Mouse (Mus musculus) frontal cortex, adult 2 months (tissue): ENCODE results near the gene Cacng7. TPM values are rescaled to one million over a fixed set of nuclear protein-coding genes. Genes with fewer than 3 reads are reported as not detected.

Source experiments
- DNase-seq, 2 experiments: peaks; one replicate each; pipeline ENCODE4 v3.0.0; 2022; ENCODE audit warnings: low spot score in 1 of 2; ENCODE audit errors: extremely low spot score in 1 of 2
- polyA plus RNA-seq: library from polyadenylated mRNA; depleted of rRNA; stranded (reverse); fragments of >200 nt; gene quantifications from 2 replicates; pipeline ENCODE4 v1.2.3, GENCODE M21; 2012

The Cacng7 gene
- polyA plus RNA-seq, 1 experiment: 253 TPM

DNA sequence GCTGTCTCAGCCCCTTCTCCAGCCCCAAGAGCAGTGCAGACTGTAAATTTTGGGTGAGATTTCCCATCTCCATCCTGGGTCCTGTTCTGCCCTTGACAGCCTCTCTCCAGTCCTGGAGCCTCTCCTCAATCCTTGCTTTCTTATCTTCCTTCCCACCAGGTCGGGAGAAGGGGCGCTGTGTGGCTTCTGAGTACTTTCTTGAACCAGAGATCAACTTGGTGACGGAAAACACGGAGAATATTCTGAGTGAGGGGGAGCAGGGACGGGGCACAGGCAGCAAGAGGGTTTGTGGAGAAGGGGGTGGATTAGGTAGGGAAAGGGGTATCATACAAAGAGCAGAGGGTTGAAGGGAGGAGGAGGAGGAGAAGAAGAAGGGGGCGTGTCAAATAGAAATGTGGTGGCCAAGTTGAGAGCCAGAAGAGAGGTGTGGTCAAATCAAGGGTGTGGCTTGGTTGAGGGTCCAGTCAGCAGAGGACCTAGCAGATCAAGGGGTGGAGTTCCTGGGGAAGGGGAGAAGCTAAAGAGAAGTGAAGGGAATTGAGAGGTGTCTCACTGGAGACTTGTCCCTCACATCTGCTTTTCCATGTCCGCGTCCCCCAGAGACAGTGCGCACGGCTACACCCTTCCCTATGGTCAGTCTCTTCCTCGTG is 5.7 kb downstream of the Cacng7 start:
- no peak for DNase-seq

DNA sequence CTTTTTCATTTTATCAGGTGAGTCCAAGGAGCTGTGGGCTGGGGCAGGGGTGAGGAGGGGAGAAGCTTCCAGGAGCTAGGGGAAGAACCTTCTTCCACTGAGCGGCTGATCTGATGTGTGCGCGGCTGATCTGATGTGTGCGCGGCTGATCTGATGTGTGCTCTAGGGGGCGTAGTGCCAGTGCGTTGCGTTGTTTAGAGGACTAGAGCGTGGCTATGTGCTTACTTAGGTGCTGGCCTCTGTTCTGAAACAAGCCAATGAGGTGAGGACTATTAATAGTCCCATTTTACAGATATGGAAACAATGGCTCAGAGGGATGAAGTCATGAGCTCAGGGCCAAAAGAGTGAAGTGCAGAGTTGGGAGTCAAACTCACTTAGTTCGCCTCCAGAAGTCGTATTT is 6.3 kb downstream of the Cacng7 start:
- no peak for DNase-seq

DNA sequence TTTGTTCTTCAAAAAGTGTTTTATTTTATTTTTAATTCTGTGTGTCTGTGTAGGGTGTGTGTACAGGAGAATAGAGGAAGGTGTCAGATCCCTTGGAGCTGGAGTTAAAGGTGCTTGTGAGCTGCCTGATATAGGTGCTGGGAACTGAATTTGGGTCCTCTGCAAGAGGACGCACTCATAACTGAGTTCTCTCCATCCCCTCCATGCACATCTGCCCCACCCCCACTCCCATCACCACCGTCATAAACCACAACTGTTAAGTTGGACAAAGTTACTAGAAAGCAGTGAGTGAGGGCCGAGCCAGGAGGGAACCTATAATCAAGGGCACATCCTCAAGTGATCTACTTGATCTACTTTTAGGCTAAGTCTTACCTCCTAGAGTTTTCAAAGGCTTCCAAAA is 11.1 kb downstream of the Cacng7 start:
- DNase-seq: no peak

DNA sequence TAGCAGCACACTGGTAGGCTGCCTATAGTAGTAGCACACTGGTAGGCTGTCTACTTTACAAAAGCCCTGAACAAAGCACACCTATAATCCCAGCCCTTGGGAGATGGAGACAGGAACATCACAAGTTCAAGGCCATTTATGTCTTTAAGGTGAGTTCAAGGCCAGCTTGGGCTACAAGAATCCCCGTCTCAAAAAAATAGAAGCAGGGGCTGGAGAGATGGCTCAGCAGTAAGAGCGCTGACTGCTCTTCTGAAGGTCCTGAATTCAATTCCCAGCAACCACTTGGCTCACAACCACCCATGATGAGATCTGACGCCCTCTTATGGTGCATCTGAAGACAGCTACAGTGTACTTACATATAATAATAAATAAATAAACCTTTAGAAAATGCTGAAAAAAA is 12.5 kb downstream of the Cacng7 start:
- DNase-seq: no peak

DNA sequence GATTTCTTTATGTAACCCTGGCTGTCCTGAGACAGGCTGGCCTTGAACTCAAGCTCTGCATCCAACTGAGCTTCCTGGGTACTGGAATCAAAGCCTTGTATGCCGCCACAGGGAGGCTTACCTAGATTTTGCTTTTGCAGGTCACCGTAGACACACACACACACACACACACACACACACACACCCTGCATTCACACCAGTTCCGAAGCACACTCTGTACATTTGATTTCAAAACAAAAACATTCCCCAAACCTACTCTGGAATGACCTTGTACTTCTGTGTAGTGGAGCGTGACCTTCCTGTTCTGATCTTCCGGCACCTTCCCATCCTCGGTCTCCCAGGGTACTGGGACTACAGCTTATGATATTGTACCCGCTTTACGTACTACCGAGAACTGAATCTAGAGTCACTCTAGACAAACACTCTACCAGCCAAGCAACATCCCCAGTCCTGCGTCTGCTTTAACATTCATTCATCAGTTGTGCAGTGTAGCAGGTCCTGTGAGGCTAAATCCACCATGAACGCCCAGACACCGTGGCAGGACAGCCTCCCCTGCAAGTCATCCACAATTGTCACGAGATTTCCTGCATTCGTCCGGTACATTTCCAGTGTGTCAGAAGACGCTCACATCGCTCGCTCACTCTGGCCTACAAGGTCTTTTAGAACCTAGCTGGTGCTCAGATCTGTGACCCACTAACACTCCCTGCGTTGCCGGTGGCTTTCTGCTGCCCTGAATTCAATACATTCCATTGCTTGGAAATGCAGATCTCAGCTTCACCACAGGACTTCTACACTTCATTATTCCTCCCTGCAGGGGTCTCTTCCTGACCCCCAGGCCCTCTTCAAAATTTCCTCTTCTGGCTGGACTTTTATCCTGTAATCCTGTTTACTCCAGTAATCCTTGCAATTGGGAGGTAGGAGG is 14.9 kb downstream of the Cacng7 start:
- DNase-seq: no peak

DNA sequence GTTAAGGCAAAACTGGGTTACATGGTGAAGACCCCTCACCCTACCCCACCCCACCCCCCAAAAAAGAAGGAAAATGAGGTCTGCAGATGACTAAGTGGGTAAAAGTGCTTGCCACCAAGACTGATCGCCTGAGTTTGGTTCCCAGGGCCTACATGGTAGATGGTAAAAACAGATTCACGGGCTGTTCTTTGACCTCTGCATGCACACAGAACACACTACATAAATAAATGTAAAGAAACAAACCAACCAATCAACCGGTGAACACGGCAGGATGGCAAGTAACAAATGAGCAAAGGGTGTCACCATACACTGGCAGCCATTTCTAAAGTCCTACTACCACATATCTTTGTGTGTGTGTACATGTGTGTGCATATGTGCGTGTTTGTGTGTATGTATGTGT is 15.6 kb downstream of the Cacng7 start:
- no peak for DNase-seq

DNA sequence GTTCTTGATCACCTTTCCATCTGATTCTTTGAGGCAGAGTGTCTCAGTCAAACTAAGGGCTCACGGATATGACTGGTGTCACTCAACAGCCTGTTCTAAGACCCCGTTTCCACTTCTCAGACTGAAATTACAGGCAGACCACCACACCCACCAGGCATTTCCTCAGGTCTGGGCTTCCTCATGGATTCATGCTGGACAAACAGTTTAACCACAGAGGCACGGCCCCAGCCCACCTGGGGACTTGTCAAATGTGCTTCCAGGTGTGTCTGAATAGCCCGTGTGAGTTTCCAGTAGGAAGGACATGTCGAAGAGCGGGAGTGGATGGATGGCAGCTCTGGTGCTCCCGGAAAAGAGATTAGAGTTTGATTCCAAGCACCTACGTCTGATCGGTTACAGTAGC is 17.0 kb downstream of the Cacng7 start:
- no peak for DNase-seq

DNA sequence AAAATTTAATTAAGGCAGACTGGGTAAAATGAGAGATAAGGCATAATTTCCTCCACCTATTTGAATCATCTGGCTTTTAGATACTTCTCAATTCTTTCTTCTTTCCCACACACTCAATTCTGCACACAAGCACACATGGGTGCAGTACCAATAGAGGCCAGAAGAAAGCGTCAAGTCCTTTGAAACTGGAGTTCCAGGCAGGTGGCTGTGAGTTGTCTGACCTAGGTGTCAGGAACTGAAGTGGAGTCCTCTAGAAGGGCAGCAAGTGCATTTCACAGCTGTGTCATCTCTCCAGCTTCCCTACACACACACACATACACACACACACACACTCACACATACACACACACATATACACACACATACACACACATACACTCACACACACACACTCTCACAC is 18.8 kb downstream of the Cacng7 start:
- DNase-seq: no peak

DNA sequence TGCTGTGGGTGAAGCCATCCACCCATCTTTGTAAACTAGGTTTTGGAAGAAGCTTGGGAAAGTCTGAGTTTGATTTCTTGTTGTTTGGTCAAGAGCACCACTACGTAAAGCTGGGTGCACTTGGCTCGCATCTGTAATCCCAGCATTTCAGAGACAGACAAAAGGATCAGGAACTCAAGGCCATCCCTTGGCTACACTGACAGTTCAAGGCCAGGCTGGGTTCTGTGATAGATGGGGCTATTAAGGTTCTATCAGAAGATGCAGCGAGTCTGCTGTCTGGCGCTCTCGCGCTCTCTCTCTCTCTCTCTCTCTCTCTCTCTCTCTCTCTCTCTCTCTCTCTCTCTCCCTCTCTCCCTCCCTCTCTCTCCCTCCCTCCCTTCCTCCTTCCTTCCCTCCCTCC is 22.1 kb downstream of the Cacng7 start:
- DNase-seq: no peak

DNA sequence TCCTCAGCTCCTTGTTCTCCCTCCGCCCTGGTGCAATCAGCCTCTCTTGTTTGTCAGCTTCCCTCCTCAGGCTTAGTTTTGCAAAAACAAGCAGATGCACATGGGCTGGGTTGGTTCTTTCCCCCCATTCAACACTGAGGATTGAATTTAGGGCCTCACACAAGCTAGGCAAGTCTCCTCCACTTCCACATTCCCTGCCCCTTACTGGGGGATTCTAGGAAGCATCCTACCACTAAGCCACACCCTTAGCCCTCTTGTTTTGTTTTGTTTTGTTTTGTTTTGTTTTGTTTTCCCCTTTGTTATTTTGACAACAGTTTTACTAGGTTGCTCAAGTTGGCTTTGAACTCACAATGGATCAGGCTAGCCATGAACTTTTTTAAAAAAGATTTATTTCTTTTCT is 27.9 kb downstream of the Cacng7 start:
- no peak for DNase-seq

DNA sequence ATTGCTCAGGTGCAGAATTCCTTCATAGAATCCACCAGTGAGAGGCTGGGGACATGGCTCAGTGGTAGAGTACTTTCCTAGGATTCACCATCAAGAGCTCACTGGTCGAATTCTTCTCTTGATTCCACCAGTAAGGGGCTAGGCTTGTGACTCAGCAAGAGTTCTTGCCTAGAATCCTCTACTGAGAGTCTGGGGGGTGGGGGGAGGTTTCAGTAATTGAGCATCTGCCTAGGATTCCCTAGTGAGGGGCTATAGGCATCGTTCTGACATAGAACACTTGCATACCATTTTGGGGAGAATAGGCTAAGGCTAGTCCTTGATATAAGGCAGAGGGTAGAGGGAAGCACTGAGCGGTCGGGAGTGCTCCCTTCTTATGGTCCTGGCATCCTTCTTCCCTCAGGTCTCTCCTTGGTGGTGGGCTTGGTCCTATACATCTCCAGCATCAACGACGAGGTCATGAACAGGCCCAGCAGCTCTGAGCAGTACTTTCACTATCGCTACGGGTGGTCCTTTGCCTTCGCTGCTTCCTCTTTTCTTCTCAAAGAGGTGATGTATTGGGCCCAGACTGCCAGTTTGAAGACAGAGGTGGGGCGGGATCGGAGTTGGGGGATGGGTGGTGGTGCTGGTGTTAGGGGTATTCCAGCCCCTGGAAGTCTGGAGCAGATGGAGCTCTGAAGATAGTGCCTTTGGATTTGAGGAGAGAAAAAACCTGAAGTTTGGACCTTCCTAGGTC is 33.0 kb downstream of the Cacng7 start:
- DNase-seq: no peak

DNA sequence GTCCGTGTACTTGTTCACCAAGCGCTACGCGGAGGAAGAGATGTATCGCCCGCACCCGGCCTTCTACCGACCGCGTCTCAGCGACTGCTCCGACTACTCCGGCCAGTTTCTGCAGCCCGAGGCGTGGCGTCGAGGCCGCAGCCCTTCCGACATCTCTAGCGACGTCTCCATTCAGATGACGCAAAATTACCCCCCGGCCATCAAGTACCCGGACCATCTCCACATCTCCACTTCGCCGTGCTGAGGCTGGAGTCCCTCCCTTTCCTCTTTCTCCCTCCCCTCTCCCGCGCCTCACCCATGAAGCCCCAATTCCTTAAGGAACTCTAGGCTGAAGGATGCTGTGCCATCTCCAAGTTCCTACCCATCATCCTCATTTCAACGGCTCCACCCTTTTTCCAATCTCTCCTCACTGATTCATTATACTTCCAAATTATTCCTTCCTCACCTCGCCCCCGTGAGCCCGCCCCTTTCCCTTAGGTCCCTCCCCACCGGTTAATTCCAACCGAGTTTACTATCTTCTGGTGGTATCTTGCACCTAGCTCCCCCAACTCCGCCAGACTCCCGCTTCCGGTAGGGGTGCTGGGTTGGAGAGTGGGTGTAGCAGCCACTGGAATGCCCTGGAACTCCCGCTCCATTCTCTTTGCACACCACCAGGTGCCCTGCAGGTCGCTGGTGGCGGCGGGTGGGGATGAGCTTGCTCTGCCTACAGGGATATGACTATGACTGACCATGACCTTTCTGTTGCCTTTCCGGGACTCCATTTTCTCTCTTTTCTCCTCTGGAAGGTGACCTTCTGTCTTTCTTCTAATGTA is 34.2 kb downstream of the Cacng7 start:
- DNase-seq: no peak

DNA sequence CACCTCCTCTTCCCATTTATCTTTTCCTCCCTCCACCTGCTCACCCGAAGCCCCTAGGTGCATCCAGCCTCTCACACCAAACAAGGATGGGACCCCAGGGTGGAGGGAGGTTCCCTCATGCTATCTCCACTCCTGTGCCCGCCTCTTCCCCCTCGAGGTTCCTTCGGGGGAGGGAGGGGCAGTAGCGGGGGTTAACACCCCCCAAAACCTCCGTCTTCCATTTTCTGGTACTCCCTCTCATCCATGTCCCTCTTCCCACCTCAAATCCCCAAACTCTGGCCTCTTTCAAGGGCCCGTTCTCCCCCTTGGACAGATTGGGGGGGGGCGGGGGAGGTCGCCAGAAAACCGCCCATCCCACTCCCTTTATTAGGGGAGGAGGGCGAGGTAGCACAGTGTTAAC is 34.8 kb downstream of the Cacng7 start:
- no peak for DNase-seq

DNA sequence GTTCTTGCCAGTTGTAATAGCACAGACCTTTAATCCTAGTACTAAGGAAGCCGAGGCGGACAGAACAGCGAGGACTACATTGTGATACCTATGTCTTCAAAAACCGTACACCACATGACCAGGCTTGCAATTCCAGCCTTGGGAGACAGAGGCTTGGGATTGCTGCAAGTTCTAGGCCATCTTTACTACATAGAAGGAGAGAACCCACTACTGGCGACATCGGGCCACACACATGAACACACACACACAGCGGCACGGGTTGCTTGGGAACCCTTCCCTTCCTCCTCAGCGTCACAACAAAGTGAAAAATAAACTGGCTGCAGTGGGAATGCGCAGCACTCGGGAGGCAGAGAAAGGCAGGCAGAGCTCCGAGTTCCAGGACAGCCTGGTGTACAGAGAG is 35.6 kb downstream of the Cacng7 start:
- no peak for DNase-seq

DNA sequence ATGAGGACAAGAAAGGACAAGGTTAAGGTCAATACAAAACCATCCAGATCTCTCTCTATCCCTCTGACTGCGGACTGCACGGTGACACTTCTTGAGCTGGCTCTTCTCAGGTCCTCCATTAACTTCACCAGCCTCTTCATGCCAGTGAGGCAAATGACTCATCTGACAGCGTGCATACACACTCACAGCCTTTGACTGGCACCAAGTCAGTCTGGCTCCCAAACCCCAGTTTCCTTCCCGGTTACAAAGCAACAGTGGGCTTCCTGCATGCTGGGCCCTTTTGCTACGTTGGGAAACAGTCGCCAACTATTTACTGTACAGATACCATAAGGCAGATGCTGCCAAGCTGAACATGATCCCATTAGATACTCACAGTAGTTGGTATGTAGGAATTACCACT is 36.4 kb downstream of the Cacng7 start:
- DNase-seq: no peak

DNA sequence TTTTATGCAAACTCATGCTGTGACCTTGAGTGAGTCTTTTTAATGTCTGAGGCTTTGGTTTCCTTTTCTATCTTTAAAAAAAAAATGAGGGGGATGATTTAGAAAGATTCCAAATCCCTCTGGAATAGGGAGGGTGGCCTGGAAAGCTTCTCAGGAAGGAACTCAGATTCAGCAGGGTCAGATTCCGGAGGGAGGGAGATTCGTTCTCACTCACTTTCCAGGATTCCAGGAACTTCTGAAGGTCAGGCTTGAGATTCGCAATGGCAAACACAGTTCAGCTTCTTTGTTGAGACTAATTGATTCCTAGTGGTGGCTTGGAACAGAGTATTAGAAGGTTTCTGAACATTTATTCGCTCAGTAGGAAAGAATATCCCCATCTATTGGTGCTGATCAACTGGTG is 37.7 kb downstream of the Cacng7 start:
- DNase-seq: no peak

DNA sequence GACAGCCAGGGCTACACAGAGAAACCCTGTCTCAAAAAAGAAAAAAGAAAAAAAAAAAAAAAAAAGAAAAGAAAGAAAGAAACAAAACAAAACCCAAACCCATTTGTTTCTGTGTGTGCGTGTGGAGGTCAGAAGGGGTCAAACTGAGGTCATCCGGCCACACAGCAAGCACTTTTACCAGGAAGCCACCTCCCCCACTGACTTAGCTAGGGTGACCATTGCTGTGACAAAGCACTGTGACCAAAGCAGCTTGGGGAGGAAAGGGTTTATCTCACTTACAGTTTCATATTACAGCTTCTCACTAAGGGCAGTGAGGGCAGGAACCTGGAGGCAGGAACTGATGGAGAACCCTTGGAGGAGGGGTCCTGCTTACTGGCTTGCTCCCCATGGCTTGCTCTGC is 39.6 kb downstream of the Cacng7 start:
- DNase-seq: no peak

DNA sequence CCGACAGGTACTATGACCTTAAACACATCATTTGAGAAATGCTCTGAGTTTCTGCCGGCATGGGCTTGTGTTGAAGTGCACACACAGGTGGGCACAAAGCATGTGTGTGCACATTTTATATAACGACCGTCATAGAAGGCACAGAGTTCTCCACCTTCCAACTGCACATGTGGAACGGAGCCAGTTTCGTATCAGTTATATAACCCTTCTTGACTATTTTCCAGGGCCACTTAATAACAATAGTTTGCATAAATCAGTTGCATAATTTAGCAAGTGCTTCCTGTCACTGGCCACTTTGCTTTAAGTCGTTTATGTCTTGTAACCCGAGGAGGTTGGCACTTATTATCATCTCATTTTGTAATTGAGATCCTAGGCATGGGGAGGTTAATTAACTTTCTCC is 41.0 kb downstream of the Cacng7 start:
- no peak for DNase-seq

DNA sequence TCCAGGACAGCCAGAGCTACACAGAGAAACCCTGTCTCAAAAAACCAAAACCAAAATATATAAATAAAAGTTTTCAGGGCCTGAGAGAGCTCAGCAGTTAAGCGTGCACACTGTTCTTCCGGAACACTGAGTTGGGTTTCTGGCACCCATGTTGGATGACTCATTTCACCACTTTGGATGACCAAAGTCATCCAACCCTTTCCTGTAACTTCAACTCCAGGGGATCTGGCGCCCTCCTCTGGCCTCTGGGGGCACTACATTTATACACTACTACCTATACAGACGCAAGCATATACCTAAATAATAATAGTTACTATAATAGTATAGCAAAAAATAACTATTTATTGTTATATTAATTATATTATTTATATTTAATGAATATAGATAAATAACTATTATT is 44.1 kb downstream of the Cacng7 start:
- peak in 1 of 2 experiments; percentile 73 for DNase-seq

DNA sequence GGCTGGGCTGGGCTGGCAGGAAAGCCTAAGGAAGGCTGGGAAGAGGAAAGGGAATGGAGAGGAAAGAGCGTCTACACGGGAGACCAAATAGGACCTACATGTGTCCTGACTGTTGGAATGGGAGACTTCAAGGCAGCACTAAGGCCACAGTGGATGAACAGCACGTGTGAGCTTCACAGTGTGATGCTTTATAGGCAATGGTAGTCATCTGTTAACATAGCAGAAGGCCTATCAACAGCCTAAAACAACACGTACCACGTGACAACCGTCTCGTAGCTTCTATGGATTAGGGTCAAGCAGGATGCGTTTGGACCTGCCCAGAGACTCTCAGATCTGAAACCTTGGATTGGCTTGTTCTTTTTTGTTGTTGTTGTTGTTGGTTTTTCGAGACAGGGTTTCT is 49.4 kb downstream of the Cacng7 start:
- DNase-seq: no peak
